Mouse (Mus musculus) ES-E14 (cell line): ENCODE measurements around the gene Zscan12.

Experiments used
- CHD2 ChIP-seq: IDR thresholded peaks from 2 replicates; pipeline ENCODE4 v1.6.1; 2014; ENCODE audit warnings: mild to moderate bottlenecking, low read depth, low read length, inconsistent platforms
- MAFK ChIP-seq: IDR thresholded peaks from 2 replicates; pipeline ENCODE4 v1.6.1; 2014; ENCODE audit warnings: mild to moderate bottlenecking, low read depth, low read length, inconsistent platforms; ENCODE audit not compliant: insufficient read depth
- ZNF384 ChIP-seq: IDR thresholded peaks from 2 replicates; pipeline ENCODE4 v1.6.1; 2012; ENCODE audit warnings: low read depth, low read length, inconsistent platforms

GRCm38 (mm10) chr13:21395623-21396022 is 33.0 kb downstream of the Zscan12 start:
- no peak for TF ChIP-seq ZNF384
- no peak for TF ChIP-seq MAFK
- no peak for TF ChIP-seq CHD2
